Mouse (Mus musculus): Measurements from ENCODE around the gene Osbpl2.

Osbpl2 gene

DNA sequence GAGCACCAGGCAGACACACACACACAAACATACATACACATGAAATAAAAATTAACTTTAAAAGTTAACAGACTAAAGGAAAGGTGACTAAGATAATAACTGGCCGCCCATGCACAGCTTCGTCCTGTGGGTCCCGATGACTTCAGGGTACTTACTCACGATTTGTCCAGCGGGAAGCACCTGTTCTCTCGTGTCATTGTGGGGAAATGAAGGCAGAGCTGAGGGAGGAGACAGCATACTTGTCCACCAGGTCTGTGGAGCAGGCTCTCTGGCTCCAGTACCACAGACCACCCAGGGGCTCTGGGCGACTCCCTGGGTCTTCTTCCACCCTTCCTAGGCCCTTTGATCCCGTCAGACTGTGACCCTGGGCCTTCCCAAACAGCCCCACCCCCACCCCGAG is 82.2 kb downstream of the Osbpl2 start:
- DNase-seq (ENCODE audit: extremely low spot score): no peak

- no peak for DNase-seq (ENCODE audit: extremely low spot score)
These were observed 83.2 kb downstream of the Osbpl2 start for GRCm38 (mm10) chr2:180202263-180202662.

DNA sequence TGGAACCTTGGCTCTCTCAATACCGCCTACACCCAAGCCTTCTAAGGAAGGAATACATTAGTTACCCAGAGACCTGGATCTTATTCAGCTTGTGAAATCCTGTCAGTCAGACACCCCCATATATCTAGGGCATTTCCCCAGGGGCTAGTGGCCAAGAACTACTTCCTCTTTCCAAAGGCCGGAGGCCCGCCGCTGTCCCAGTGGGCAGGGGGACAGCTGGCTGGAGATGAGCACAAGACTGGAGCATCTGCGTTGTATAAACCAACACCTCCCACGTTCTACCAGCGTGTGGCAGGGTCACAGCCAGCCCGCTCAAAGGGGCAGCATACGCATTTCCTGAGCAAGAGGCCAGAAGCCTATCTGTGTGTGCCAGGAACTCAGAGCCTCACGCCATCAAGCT is 83.7 kb downstream of the Osbpl2 start:
- DNase-seq (ENCODE audit: extremely low spot score): no peak

DNA sequence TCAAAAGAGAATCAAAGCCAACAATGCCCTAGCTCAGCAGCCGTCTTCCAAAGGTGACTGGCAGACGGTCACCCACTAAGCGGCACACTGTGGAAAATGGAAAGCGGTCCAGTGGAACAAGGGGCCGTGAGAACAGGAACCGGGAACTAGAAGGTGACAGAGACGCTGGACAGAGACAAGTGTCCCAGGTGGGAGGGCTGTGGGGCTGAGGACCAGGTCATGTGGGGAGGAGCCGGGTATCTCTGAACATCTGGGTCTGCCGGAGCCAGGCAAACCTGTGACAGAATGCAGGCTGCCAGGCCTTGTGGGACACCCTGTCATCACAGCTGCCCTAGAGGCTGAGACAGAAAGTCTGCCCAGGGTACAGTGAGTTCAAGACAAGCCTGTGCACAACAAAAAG is 85.4 kb downstream of the Osbpl2 start:
- no peak for DNase-seq (ENCODE audit: extremely low spot score)

DNA sequence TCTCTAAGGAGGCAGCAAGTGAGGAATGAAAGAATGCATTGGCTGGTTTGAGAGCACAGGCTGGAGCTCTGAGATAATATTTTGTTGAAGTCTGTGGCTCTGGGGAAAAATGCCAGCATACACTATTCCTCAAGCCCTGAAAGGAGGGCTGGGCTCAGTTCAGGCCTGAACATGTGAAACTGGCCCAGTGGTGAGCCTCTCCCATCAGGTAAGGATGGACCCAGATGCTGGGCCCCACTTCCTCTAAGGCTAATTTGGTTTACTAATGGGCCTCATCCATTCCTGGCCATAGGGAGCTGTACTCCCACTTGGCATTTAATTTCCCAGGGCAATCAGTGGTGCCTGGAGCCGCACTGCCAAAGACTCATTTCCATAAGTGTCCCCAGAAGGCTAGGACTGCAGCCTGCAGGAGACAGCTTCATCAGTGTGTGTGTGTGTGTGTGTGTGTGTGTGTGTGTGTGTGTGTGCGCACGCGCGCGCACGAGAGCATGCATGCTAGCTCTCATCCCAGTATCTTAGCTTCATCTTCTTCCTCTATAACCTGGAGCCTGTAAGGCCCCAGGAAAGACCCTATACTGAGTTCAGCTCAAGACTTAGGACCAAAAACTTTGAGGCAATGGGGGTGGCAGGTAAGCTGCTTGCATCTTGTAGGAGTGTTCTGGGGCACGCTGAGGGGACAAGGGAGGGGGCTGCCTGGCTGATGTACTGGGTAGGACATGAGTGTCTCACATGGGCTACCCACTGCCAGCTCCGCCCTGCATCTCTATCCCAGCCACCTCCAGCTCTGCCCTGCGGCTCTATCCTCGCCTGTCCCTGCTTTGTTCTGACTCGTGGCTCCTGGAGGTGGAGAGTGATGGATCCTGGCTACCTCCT is 86.2 kb downstream of the Osbpl2 start:
- no peak for DNase-seq (ENCODE audit: extremely low spot score)

GRCm38 (mm10) chr2:180205956-180206280 is 86.8 kb downstream of the Osbpl2 start:
- no peak for DNase-seq (ENCODE audit: extremely low spot score)

DNA sequence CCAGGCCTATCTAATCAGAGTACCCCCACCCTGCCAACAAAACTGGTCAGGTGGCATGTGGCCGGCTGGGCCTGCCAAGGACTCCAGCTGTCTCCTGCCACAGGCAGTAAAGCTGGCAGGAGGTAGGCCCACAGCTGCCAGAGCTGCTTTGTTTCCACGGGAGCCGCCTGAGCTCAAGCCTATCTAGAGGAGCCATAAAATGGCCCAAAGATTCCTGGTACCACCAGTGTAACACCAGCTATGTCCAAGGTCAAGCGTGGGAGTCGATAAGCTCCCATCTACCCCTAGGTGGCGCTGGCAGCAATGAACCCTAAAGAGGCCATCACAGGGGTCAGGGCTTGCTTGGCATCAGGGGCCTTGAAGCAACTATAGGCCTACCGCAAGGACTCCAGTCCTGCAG is 88.7 kb downstream of the Osbpl2 start:
- peak; percentile 60 for DNase-seq (ENCODE audit: extremely low spot score)

DNA sequence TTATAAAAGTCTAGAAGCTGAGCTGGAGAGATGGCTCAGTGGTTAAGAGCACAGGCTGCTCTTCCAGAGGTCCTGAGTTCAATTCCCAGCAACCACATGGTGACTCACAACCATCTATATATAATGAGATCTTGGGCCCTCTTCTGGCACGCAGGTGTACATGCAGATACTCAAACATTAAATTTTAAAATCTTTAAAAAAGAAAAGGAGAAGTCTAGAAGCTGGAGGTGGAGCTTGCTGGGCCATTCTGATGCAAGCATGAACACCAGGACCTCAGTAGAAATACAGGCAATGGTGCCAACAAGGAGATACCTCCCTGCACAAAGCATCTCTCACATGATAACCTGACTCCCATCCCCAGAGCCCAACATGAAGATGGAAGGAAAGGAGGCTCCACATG is 89.9 kb downstream of the Osbpl2 start:
- DNase-seq (ENCODE audit: extremely low spot score): no peak

DNA sequence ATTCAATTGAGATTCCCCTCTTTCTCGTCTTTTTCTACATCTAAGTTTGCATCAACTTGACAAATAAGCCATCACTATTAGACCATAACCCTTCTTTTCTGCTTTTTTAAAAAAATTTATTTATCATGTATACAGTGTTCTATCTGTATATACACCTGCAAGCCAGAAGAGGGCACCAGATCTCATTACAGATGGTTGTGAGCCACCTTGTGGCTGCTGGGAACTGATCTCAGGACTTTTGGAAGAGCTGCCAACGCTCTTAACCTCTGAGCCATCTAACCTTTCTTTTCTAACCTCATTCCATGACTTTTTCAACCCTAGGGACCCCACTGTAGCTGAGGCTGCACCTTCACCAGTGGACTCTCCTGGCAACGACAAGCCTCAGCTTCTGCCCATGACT is 93.1 kb downstream of the Osbpl2 start:
- DNase-seq (ENCODE audit: extremely low spot score): no peak

All from embryo, embryonic 9.5 days (tissue).